Mouse (Mus musculus): ENCODE data around the gene Tmem262. TPM values are rescaled to one million over a fixed set of nuclear protein-coding genes. Genes with fewer than 3 reads are reported as not detected.

Gene Tmem262
- polyA plus RNA-seq, 1 experiment from 2014 or later: not detected

DNA sequence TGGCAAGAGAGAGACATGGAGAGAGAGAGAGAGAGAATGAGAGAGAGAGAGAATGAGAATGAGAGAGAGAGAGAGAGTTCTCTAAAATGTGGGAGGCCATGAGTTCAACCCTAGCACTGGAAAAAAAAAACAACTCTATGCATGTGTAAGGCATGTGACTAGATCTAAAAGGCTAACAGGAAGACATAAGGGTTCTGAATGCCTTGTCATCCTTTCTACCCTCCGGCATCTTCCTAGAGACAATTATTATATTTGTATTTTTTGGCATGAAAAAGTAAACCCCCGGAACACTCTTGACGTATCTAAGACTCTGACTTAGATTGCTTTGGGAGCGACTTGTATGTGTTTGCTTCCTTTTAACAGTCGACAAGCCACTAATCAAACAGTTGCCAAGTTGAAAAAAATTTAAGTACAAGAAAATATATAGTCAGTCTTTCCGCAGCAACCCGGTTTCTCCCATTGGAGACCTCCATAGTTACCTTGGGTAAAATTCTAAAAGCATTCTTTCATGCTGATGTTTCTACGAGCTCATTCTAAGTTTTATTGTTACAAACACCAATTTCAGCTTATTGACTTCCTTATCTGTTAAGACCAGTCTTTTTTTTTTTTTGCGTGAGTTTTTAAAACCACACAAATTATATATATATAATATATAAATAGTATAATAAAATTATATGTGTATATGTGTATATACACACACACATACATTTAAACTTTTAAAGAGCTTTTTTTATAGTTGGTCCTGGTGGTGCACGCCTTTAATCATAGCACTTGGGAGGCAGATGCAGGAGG, 47.2 kb downstream of the Tmem262 start:
- Histone ChIP-seq H3K4me3 (peak overlapping the region; percentile 63), H3K27me3 (replicated peaks) (no peaks in the 10 kb centered on the region), H3K36me3 (no peaks in the 10 kb centered on the region), H3K4me1 (peaks cover 13% of the 10 kb centered on the region; the same call in 1 of the 2 replicates), H3K9ac (peak overlapping the region; percentile 83), H3K27ac (replicated peaks) (peak overlapping the region; percentile 90), H3K9me3 (no peaks in the 10 kb centered on the region; the same call in 1 of the 2 replicates), H3K4me2 (peak overlapping the region; percentile 73)
- ATAC-seq (ENCODE audit: extremely low read depth, insufficient number of reproducible peaks, low FRiP score, low TSS enrichment): no peak
- WGBS: 69% methylated on average over 10 of the region's 10 CpGs

DNA sequence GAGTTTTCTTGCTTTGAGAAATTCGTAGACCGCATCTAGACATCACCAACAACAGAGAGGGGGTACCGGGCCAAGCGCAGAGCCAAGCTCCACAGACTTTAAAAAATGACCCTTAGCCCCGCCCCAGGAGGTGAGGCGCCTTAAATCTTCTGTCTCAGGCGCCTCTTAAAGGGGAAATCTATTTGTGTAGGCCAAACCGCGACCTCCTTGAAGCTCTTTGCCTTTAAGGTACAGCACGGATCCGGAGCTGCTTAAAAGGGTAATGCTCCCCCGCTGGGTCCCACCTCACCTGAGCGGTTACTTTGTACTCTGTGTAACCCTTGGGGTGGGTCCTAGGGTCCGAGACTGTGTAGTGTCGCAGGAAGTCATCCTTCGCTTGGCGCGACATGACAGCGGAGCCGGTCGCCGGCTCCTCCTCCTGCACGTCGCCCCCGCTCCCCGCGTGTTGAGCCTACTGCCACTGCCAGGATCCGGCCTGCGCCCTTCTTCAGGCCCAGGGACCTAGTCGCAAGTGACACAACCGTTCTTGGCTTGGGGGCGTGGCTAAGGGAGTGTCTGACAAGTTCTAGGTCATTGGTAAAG, 48.0 kb downstream of the Tmem262 start, which contains the start of gene Snx15:
Gene Snx15 (minus strand): TSS at position 545 of the 582 bp plus-strand sequence.
- H3K27me3 ChIP-seq (replicated peaks): no peaks in the 10 kb centered on the region
- WGBS: 0% methylated on average over 32 of the region's 32 CpGs
- peak within 1 kb of the TSS; percentile 73 for H3K4me2 ChIP-seq
- ATAC-seq (ENCODE audit: extremely low read depth, insufficient number of reproducible peaks, low FRiP score, low TSS enrichment): peak; percentile 90
- peak within 1 kb of the TSS; percentile 83 for H3K9ac ChIP-seq
- peak within 1 kb of the TSS; percentile 90 for H3K27ac ChIP-seq (replicated peaks)
- peaks cover 13% of the 10 kb centered on the region for H3K4me1 ChIP-seq
- H3K9me3 ChIP-seq: no peaks in the 10 kb centered on the region; the same call in 1 of the 2 replicates
- peak within 1 kb of the TSS; percentile 63 for H3K4me3 ChIP-seq
- no peaks in the 10 kb centered on the region for H3K36me3 ChIP-seq

Small RNA genes within 50 kb of the gene (microRNA-seq; reads per million reads assigned to microRNA genes)
- 0.82 reads per million for gene Mir6988

Other genes with a start within 250 kb of the Tmem262 start
- 27.4 and 29.0 TPM in 2 replicates for gene Frmd8, start 204.8 kb upstream of the Tmem262 start, polyA plus RNA-seq (2015; fragmentation: Nextera tagmentation; extraction: Ambion mirVana)
- 3.7 and 4.2 TPM in 2 replicates for gene Slc25a45, start 202.2 kb upstream of the Tmem262 start, polyA plus RNA-seq (2015; fragmentation: Nextera tagmentation; extraction: Ambion mirVana)
- 1.9 and 2.0 TPM in 2 replicates for gene Tigd3, start 185.9 kb upstream of the Tmem262 start, polyA plus RNA-seq (2015; fragmentation: Nextera tagmentation; extraction: Ambion mirVana)
- gene Dpf2, start 167.0 kb upstream of the Tmem262 start, polyA plus RNA-seq (2015; fragmentation: Nextera tagmentation; extraction: Ambion mirVana): 98.1 and 104 TPM in 2 replicates
- 8.9 and 9.3 TPM in 2 replicates for gene Cdc42ep2, start 155.2 kb upstream of the Tmem262 start, polyA plus RNA-seq (2015; fragmentation: Nextera tagmentation; extraction: Ambion mirVana)
- 47.2 and 49.5 TPM in 2 replicates for gene Pola2, start 115.8 kb upstream of the Tmem262 start, polyA plus RNA-seq (2015; fragmentation: Nextera tagmentation; extraction: Ambion mirVana)
- gene Slc22a20, start 93.9 kb upstream of the Tmem262 start, polyA plus RNA-seq (2015; fragmentation: Nextera tagmentation; extraction: Ambion mirVana): not detected in 2 replicates
- 5.3 and 6.0 TPM in 2 replicates for gene Capn1, start 64.1 kb upstream of the Tmem262 start, polyA plus RNA-seq (2015; fragmentation: Nextera tagmentation; extraction: Ambion mirVana)
- gene Syvn1, start 33.5 kb upstream of the Tmem262 start, polyA plus RNA-seq (2015; fragmentation: Nextera tagmentation; extraction: Ambion mirVana): 17.6 and 18.6 TPM in 2 replicates
- gene Mrpl49, start 22.2 kb upstream of the Tmem262 start, polyA plus RNA-seq (2015; fragmentation: Nextera tagmentation; extraction: Ambion mirVana): 59.8 and 66.3 TPM in 2 replicates
- gene Fau, start 22.2 kb upstream of the Tmem262 start, polyA plus RNA-seq (2015; fragmentation: Nextera tagmentation; extraction: Ambion mirVana): 467 and 540 TPM in 2 replicates
- 21.1 and 23.1 TPM in 2 replicates for gene Znhit2, start 18.8 kb upstream of the Tmem262 start, polyA plus RNA-seq (2015; fragmentation: Nextera tagmentation; extraction: Ambion mirVana)
- 7.8 and 8.0 TPM in 2 replicates for gene Tm7sf2, start 11.7 kb upstream of the Tmem262 start, polyA plus RNA-seq (2015; fragmentation: Nextera tagmentation; extraction: Ambion mirVana)
- gene Vps51, start 2.8 kb upstream of the Tmem262 start, polyA plus RNA-seq (2015; fragmentation: Nextera tagmentation; extraction: Ambion mirVana): 48.1 and 48.4 TPM in 2 replicates
- 0.83 and 0.92 TPM in 2 replicates for gene Gm28374, start 2.2 kb downstream of the Tmem262 start, polyA plus RNA-seq (2015; fragmentation: Nextera tagmentation; extraction: Ambion mirVana)
- 50.7 and 53.7 TPM in 2 replicates for gene Zfpl1, start 4.9 kb downstream of the Tmem262 start, polyA plus RNA-seq (2015; fragmentation: Nextera tagmentation; extraction: Ambion mirVana)
- 27.4 and 27.6 TPM in 2 replicates for gene Cdca5, start 5.0 kb downstream of the Tmem262 start, polyA plus RNA-seq (2015; fragmentation: Nextera tagmentation; extraction: Ambion mirVana)
- gene AC131692.1, start 14.4 kb downstream of the Tmem262 start, polyA plus RNA-seq (2015; fragmentation: Nextera tagmentation; extraction: Ambion mirVana): 0.20 and 0.28 TPM in 2 replicates
- gene Naaladl1, start 25.7 kb downstream of the Tmem262 start, polyA plus RNA-seq (2015; fragmentation: Nextera tagmentation; extraction: Ambion mirVana): 0.09 and 0.24 TPM in 2 replicates
- 30.8 and 33.0 TPM in 2 replicates for gene Sac3d1, start 38.6 kb downstream of the Tmem262 start, polyA plus RNA-seq (2015; fragmentation: Nextera tagmentation; extraction: Ambion mirVana)
- gene Snx15, start 48.3 kb downstream of the Tmem262 start, polyA plus RNA-seq (2015; fragmentation: Nextera tagmentation; extraction: Ambion mirVana): 21.0 and 23.9 TPM in 2 replicates
- not detected in 2 replicates for gene Batf2, start 61.0 kb downstream of the Tmem262 start, polyA plus RNA-seq (2015; fragmentation: Nextera tagmentation; extraction: Ambion mirVana)
- gene Arl2, start 61.5 kb downstream of the Tmem262 start, polyA plus RNA-seq (2015; fragmentation: Nextera tagmentation; extraction: Ambion mirVana): 83.0 and 85.6 TPM in 2 replicates
- gene Majin, start 104.4 kb downstream of the Tmem262 start, polyA plus RNA-seq (2015; fragmentation: Nextera tagmentation; extraction: Ambion mirVana): not detected in 2 replicates
- gene Gpha2, start 146.3 kb downstream of the Tmem262 start, polyA plus RNA-seq (2015; fragmentation: Nextera tagmentation; extraction: Ambion mirVana): 0.34 TPM in 1 of 2 replicates, not detected in the other
- 20.7 and 21.2 TPM in 2 replicates for gene Ppp2r5b, start 155.8 kb downstream of the Tmem262 start, polyA plus RNA-seq (2015; fragmentation: Nextera tagmentation; extraction: Ambion mirVana)
- gene Atg2a, start 161.6 kb downstream of the Tmem262 start, polyA plus RNA-seq (2015; fragmentation: Nextera tagmentation; extraction: Ambion mirVana): 6.5 and 7.1 TPM in 2 replicates
- 70.0 and 72.4 TPM in 2 replicates for gene Ehd1, start 196.7 kb downstream of the Tmem262 start, polyA plus RNA-seq (2015; fragmentation: Nextera tagmentation; extraction: Ambion mirVana)
- gene Cdc42bpg, start 226.4 kb downstream of the Tmem262 start, polyA plus RNA-seq (2015; fragmentation: Nextera tagmentation; extraction: Ambion mirVana): 0.45 and 0.60 TPM in 2 replicates